Mouse (Mus musculus) megakaryocyte, embryonic 14.5 days (primary cell): ENCODE measurements around the gene AI661453.

ENCODE experiments used
- FLI1 ChIP-seq: IDR thresholded peaks from 2 replicates; pipeline ENCODE4 v1.6.1; 2012; ENCODE audit warnings: low read length, inconsistent platforms, mixed read lengths
- GATA1 ChIP-seq: IDR thresholded peaks from 3 replicates; pipeline ENCODE4 v1.6.1; 2012; ENCODE audit warnings: mixed read lengths, low read length, inconsistent platforms, borderline replicate concordance

GRCm38 (mm10) chr17:47516232-47516631 is 79.8 kb downstream of the AI661453 start:
- TF ChIP-seq FLI1, result no peak
- TF ChIP-seq GATA1, result no peak
